Mouse (Mus musculus) lung, adult 18-20 months (tissue): ENCODE measurements around the gene Smc1b.
"Not testable (repeated sequence)": the region's sequence is repeated elsewhere in the genome, so short reads cannot be mapped to it uniquely, and the experiment has no call there.

Source experiments
- DNase-seq, 2 experiments: peaks; one replicate each; pipeline ENCODE4 v3.0.0; 2022; ENCODE audit warnings: mixed read lengths in 2 of 2

Smc1b gene

DNA sequence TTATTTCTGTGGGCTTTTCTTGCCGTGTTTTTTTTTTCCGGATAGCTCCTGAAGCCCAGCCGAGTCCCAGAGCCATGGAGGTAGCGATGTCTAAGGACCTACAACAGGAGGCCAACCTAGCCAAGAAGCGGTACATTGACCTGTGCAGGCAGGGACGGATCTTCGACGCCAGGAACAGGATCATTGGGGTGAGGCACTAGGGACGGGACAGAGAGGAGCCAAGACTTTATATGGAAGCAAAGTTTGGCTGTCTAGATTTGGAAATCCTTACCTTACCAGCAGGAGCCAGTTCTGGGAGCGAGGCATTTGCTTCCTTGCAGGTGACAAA lies 393 bp upstream of the Smc1b start:
- no peak for DNase-seq

DNA sequence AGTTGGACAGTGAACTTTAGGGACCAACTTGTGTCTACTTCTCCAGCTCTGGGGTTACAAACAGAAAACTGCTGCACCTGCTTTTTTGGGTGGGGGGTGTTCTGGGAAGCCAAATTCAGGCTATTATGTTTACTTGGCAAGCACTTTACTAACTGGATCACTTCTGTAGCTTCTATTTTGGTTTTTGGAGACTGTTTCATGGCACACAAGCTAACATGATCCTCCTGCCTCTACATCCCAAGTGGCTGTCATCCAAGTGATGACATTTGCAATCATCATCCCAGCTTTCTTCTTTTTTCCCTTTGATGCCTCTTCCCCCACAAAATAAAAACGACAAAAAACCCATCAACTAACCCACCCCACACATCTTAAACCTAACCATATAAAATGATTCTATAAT lies 46.1 kb downstream of the Smc1b start:
- DNase-seq, result no peak

DNA sequence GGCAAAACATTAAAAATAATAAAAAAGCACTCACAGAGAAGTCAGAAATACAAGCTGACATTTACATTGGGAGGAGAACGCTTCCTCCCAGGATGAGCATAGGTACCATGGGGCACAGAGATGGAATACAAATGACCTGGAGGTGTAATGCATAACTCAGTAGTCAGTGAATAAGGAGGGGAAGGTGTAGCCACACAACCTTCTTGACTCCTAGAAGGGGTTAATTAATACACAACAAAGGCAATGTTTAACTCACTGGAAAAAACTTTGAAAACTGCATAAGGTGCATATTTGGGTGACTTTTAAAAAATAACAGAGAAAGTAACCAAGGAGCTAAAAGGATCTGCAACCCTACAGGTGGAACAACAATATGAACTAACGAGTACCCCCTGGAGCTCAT lies 59.1 kb downstream of the Smc1b start:
- DNase-seq, result no peak

DNA sequence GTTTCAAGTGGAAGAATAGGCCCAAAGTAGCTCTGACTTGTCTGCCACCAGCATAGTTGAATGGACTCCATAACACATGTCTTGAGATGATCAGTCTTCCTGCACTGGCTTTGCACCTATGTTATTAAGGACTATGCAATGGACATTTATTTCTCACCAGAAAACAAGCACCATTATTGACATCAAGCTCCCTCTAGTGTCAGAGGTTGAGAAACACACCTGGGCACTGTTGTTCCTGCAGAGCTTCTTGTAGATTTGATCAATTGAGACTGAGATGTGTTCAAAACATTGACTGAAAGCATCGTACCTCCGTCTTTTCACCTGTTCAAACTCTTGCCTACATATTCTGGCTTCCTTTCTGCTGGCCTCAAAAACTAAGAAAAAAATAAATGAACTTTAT lies 61.2 kb downstream of the Smc1b start:
- peak; percentile 16 to 50 for DNase-seq

DNA sequence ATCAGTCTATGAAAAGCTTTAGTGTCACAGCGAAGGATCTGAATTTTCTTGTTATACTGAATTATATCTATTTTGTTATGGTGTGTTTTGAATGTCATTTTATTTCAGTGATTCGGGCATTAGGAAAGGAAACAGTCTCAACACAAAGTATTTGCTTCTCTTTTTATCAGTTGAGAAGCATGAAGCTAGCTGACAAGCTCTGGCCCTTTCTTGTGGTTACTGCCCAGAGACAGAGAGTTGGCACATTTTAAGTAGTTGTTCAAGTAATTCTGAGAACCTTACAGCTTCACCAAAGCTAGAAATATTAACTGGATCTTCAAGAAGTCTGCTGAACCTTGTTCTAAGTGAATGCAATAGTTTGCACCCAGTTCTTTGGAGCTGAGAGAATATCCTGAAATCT lies 68.3 kb downstream of the Smc1b start:
- DNase-seq, result no peak

DNA sequence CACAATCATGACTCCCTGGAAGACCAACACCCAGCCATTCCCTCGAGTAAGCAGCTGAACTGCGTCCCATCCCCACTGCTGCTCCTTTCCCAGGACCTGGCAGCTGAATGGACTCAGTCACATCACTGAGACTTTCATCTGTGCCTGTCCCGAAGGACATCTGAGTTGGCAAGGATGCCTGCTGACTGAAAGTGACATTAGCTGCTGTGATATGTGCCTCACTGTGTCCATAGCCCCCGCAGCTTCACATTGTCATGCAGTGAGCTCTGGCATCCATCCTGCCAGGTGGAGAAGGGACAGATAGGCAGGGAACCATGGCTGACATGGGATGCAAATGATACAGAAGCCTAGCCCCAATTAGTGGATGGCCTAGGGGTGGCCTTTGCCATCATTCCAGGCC lies 76.6 kb downstream of the Smc1b start:
- no peak for DNase-seq

DNA sequence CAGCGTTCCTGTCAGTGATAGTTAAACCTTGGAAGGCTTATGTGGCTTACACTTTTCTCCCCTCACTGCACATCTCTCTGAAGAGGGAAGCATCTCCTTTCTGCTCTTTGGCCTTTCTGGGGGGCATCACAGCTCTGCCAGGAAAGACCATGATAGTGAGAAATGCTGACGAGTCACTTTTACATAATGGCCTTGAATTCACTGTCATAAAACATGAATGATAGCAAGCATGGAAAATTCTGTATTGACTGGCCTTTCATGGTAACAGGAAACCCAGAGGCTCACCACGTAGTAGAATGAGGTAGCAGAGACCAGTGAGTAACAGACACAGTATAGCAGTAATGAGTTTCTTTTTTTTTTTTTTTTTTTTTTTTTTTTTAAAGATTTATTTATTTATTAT lies 77.7 kb downstream of the Smc1b start:
- no peak for DNase-seq

DNA sequence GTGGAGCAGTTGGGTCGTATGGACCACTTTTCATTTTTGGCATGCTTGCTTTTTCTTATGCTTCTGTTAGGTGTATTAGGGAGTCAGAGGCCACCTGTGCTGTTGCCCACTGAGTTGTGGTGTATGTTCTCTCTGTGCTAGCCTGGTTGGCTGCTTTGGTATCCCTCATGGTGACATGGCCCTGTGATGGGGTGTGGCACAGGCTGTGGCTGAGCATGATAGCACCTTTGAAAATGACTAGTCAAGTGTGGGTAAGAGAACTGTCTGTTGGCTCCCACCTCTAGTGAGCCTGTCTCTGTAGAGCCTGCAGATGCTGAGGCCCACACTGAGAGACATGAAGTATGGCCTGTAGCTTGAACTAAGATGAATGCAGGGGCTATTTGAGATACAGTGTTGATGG lies 82.0 kb downstream of the Smc1b start:
- DNase-seq, result no peak

DNA sequence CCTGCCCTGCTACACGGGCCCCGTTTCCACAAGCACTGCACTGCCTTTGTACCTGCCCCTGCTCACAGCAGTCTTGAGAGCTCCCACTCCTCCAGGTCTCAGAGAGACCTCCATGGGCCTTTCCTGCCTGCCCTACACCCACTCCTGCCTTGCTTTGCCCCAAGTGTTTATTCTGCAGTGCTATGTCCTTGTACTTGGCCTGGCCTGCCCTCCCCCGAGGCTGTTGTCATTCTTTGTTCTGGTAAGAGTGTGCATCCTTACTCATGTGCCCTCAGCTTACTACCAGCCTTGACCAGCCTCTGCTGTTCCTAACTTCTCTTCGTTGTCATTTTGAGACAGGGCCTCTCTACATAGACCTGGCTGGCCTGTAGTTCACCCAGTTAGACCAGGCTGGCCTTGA lies 83.9 kb downstream of the Smc1b start:
- no peak for DNase-seq

DNA sequence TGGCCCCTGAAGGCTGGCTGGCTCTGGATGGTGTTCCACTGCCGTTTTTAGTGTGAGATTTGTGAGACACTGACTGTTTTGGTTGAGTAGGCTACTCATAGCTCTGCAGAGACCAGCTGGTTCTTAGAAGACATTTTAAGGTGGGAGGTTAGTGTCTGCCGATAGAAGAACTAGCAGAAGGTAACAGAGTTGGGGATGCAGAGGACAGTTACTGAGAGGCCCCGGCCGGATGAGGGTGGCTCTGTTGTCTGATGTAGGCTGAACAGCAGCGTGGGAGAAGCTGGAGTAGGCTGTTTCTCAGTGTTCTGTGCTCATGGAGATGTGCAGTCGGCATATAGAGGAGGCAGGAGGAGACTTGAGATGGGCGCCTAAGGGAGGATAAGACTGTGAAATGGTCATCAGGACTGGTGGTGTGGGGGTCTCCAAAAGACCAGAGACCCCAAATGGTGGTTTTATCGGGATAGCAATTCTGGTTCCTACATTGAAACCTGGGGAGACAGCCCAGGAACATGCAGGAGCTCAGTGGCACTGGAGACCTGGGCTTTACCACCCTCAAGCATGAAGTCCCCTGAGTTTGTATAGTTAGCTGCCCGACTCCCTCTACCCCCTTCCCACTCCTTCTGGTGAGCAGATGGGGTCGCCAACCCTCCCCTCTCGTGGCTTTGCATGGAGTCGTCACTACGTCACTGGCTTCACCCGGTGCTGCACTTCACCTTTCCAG lies 85.4 kb downstream of the Smc1b start:
- DNase-seq, result no peak

DNA sequence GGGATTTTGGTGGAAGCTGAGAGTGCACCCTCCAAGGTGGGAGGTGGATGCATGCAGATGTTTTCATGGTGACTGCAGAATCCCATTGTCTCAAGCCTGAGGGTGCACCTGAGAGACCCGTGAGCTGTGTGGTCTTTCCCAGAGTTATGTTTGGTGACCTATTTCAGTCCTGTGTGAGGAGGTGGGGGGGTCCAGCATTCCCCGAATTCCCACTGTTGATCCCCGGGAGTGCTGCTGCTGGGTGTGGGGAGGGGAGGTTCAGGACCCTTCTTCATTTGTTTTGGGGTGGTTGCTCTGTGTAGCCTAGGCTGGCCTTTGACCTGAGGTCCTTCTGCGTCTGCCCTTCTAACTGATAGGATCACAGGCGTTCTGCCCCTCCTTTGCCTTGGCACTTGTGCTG lies 88.0 kb downstream of the Smc1b start:
- no peak for DNase-seq

DNA sequence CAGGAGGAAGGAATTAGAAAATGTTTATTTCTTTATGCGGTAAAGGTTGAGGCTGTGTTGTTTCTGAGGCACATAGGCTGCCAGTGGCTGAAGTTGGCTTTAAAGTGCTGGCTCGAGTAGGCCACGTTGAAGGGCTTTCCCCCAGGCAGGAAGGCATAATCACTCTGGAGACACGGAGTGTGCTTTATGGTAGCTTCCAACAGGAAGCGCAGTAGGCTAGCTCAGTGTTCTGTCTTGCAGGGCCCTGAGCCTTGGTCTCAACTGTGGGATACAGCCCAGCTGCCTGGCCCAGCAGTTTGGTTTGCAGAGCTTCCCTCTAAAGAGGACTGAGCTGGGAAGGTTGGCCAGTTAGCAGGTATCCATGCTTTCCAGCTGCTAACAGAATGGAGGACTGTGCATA lies 88.6 kb downstream of the Smc1b start:
- DNase-seq, result no peak

DNA sequence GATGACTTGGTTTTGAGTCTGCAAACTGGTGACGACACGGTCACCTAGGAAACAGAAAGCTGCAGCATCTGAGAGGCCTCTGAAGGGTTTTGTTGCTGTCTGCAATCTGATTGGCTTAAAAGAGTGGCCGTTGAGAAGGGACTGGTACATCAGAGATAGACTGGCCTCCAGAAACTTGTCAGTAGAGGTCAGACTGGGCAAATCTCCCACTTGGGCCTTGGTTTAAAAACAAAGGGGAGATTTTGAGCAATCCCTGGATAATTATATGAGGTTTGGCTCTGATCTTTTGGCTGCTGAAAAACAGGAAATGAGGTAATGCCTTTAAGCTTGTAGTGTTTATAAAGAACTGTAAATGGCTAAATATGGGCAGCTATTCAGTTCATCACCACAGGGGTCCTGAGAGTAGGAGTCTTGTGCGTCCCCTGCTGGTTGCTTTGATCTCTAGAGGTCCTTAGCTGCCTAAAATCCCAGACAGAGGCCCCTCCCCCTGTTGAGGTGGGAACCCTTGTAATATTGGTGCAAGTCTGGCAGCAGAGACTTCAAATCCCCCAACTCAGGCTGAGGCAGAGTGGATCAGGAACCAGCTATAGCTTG lies 89.3 kb downstream of the Smc1b start:
- peak; percentile 62 to 73 for DNase-seq

DNA sequence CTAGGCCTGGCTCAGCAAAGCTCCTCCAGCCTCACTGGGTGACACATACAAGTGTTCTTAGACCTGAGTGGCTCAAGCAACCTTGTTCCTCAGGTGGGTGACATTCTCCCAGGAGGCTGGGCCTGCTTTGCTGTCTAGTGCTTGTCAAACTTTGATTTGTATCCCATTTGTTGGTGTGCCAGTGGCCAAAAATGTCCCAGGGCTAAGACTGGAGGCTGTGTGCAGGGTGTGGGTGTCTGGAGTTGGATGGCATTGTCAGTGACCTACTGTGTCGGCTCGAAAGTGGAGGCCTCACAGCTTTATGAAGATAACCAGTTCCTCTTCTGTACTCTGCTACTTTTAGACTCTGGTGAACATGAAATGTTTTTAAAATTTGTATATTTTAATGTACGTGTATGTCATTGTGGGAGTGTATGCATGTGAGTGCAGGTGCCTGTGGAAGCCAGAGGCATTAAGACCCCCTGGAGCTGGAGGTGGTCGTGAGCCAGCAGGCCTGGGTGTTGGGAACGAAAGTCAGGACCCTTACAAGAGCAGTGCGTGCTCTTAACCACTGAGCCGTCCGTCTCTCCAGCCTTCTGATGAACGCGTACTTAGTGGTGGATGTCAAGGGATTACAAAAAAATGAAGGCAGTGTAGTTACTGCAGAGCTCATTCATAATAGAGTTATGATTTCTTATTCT lies 90.1 kb downstream of the Smc1b start:
- no peak for DNase-seq

DNA sequence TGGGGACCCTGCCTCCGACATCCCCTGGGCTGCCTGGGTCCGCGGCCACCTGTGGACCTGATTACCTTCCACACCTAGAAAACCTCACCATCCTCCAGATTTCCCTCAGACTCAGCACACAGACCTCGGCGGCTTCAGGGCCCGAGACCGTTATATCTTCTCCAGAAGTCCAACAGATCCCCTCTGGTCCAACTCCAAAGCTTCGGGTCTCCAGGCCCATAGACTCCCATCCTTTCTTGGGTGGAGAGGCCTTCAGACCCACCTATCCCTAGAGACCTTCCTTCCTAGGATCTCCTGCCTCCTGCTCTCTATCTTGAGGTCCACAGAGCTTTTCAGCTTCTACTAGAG lies 94.4 kb downstream of the Smc1b start:
- no peak for DNase-seq

DNA sequence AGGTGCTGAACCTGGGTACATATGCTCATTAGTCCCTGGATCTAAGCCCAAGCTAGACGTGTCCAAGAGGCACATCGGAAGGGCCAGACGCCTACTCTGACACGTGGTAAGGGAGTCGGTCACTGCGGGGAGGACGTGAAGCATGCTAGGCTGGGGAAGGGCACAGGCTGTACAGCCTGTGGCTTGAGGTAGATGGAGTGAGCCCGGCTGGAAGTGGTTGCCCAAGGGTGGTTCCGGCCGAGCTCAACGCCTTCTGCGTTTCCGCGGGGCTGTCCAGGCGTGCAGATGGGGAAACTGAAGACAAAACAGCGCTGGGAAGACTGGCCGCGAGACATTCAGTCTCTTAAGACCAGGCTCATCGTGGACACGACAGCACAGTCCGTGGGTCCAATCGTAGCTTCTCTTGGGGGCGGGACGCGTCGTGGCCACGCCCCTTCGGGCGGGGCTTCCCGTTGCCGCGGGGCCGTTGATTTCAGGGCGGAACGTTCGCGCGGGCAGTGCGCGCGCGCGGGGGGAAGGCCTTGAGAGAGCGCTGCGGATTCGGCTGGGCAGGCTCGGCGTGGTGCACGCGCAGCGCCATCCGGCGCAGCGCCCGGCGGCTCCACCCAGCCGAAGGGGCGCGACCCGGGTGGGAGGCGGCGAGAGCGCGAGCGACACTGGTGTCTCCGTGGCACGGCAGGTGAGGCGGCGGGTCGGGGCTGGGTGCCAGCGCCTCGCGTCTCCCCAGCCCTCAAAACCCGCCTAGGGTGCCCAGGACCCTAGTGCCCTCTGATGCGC lies 95.0 kb downstream of the Smc1b start:
- peak; percentile 96 to 97 for DNase-seq

DNA sequence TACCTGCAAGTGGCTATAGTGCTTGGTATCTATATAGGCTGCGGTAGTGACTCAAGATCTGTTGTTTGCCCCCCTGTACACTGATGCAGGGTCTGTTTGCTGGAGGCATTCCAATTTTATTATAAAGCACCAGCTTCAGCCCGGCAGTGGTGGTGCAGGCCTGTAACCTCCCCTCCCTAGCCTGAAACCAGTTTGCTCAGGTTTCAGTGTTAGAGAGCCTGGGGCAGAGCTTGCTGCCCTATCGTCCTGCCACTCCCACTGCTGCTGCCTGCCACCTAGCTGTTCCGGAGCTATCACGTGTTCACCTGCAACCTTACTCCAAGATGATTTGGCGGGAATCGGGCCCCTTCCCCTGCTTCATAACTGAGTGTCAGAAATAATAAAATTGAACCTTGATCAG lies 97.8 kb downstream of the Smc1b start:
- peak; percentile 18 to 55 for DNase-seq

DNA sequence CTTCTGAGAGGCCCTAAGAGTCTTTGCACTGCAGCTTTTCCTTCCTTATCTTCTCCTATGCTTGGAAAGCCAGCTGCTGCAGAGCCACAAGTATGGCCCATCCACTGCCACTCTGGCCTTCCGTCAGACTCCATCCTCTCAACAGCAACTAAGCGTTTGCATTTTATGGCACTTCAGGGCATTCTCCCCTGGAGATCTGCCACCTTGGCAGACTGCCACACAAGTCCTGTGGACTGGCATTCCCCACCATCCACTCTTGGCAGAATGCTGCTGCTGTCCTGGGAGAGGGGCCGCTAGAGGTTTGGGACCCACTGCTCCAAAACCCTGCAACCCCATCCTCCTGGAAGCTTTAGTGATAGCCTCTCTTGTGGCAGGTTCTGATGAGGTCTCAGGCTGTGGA lies 99.9 kb downstream of the Smc1b start:
- DNase-seq, result no peak

DNA sequence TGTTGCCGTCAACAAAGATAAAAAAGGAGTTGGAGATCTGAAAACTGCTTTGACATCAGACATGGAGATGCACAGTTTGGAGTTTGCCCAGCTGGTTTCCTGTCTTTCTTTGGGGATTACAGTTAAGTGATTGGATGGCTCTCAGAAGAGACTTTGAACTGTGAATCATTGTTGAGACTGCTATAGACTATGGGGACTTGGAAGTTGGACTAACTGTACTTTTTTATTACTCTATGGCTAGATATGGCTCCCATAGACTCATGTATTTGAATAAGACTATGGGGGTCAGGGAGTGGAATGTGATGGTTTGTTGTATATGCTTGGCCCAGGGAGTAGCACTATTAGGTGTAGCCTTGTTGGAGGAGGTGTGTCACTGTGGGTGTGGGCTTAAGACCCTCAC lies 101.1 kb downstream of the Smc1b start:
- not testable (repeated sequence) for DNase-seq

DNA sequence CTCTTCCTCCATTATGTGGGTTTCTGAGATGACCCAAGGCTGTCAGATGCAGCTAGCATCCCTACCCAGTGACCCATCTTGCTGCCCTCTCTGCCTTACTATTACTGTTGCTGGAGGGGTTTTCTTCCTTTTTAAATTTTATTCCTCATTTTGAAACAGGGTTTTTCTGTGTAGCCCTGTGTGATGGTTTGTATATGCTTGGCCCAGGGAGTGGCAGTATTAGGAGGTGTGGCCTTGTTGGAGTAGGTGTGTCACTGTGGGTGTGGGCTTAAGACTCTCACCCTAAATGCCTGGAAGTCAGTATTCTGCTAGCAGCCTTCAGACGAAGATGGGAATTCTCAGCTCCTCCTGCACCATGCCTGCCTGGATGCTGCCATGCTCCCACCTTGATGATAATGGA lies 103.1 kb downstream of the Smc1b start, which contains the start of gene Fam118a:
Fam118a (plus strand) TSS at position 301 of the 400 bp plus-strand sequence.
- not testable (repeated sequence) for DNase-seq

DNA sequence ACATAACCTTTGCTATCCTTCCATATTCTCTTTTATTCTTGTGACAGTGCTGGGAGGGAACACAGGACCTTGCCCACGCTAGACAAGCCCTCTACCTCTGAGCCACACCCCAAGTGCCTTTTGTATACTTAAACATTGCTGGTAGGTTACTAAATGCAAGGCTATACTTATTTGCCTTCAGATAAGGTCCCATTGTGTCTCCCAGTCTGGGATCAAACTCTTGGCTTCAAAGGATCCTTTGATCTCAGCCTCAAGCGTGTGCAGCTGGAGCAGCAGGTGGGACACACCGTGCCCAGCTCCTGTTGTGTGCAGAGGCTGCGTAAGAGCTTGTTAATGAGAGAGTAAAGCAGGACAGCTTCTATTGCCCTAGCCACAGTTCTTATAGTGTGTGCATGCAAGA lies 104.0 kb downstream of the Smc1b start:
- no peak for DNase-seq

DNA sequence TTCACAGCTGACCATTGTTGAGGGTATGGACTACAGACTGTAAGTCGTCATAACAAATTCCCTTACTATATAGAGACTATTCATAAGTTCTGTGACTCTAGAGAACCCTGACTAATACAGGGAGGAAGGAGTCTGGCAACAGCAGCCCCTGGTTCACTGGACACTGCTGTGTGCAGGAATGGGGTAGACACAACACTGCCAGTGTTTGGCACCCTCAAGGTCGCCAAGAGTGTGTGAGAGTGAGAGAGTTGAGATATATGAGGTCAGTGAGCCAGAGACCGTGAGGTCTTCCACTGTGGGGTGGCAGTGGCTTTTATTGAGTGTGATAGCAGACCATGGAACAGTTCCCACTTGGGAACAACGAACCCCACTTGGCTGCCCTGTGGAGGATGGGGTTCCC lies 105.6 kb downstream of the Smc1b start:
- no peak for DNase-seq

DNA sequence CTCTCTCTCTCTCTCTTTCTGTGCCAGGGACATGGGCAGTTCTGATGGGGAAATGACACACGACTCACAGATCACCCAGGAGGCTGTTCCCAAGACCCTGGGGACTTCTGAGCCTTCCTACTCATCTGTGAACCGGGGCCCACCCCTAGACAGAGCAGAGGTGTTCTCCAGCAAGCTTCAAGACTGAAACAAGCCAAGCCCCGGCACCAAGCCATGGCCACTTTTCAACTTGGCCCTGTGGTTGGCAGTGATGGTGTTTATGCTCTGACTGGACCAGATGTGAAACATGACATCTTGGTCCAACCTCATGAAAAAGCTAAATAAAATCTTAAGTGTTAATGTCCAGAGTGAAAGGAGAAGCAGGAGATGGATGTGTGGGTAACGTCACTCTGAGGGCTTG lies 109.6 kb downstream of the Smc1b start:
- DNase-seq, result no peak
